Mouse (Mus musculus) cerebellum, adult 8-10 months (tissue): Measurements from ENCODE around the gene Aoah.

ENCODE experiments used
- DNase-seq: peaks from one replicate; pipeline ENCODE4 v3.0.0; 2022

The Aoah gene

DNA sequence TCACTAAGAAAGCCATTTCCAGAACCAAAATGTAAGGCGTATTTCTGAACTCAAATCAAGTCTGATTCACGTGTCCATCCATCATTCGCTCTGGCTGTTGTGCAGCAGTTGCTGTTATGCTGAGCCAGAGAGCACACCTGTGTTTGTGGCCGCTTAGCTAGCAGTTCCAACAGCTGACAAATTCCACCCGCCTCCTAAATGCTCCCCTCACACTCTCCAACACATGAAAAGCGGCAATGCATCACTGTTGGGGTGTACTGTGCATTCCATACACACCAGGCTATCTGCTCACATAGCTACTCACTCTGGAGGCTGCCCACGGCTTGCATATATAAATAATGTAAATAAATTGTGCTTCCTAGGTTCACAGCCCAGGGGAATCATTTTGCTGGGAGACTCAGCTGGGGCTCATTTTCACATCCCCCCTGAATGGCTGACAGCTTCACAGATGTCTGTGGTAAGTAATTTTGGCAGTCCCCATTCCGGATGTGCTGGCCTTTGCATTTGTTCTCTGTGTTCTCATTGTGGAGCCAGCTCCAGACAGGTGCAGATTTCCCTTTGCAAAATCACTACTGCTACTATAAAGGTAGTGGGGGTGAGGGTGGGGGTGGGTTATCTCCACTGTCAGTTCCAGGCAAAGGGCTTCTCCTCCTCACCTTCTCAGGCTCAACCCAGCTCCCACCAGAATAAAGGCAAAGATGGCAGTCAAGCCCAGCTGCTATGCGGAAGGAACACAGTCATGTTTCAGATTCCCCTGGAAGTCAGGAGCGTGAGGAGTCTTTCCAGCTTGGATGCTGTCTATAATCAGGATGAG, 123.0 kb downstream of the Aoah start:
- DNase-seq: no peak

DNA sequence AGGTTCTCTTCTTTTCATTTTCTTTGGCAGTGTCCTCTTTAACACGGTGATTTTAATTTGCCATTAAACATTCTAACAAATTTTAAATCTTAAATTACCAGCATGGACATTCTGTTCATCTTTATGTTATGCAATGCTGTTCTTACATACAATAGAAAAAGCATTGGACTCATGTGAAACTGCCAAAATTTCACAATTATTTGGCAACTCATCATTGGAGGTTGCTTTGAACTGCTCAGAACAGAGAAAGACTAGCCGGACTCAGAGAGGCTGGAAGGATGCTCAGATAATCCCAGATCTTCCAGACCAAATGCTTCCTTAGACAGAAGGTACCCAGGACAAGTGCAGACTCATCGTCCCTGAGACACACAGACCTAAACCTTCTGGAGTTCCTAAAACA, 126.5 kb downstream of the Aoah start:
- DNase-seq: no peak

DNA sequence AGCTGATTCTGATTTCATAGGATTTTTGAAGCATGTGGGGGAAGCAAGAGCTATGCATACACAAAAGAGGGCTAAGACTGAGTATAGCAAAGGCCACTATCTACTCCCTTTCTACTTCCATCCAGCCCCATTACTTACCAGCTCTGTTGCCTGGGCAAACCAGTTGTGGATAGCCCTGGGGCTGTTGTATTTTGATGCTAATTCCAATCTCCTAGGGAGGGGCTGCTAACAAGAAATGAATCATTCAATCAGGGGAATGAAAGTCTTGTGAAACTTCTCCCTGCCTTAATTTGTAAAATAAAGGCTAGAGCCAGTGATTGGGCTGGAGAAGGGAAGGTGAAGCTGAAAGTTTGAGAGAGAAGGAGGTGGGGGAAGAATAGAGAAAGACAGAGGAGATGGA, 142.1 kb downstream of the Aoah start:
- DNase-seq: no peak

DNA sequence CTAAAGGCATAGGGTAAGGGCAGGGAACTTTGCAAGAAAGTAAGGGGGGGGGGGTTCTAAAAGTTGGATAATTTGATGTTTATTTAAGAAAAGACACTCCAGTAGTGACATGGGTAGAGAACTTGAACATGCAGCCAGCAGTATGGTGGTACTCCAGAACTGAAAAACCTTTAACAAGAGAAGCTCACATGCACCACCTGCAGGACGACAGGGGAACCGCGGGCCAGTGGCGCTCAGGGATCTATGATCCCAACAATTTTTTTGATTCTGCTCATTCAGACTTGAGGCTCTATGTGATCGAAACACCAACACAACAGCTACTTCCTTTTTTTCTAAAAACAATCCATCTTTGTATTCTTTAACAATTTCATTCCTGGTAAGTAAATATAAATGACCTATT, 143.5 kb downstream of the Aoah start:
- DNase-seq: peak; percentile 68

DNA sequence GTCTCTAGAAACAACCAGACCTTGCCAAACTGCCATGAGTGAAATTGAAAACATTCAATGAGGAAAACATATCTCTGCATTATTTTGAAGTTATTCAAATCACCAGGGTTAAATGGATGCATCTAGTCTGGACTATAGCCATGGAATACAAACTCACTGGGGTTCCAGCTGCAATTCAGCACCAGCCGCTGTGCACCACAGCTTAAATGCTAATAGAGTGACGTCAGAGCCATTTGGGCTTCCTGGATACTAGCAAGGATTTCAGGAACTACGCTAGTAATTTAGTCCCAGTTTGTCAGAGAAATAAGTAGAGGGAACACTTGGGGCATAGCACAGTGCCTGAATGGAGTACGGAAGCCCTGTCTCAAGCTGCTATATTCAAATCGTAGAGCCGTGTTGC, 145.2 kb downstream of the Aoah start:
- no peak for DNase-seq

DNA sequence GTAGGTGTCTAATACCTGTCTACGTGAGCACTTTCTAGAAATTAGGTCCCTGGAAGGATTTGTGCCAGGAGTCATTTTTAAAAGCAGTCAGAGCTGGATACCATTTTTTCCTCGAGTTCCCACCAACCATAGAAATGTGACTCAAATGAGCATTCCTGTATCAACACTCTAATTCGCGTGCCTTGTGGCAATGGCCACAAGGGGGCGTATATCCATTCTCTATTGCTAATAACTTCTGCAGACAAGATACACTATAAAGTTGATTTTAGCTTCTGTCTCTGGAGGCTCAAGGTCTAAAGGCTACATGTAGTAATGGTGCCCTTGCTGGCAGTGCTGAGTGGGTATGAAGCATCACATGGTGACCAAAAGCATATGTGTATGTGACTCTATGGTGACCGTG, 146.5 kb downstream of the Aoah start:
- DNase-seq: peak; percentile 10

DNA sequence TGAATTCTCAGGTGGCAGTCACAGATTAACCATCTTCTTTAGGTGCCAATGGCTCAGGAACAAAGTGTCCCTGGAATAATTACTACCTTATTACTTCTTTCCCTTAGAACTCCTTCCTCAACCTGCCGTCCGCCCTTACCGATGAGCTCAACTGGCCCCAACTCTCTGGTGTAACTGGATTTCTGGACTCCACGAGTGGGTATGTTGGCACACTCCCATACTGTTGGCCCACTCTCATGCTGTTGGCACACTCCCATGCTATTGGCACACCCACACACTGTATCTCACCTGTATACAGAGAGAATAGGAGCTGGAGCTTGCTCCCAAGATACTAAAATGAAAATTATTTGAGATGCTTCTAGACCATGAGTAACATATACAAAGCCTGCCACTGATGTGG, 147.8 kb downstream of the Aoah start:
- no peak for DNase-seq

DNA sequence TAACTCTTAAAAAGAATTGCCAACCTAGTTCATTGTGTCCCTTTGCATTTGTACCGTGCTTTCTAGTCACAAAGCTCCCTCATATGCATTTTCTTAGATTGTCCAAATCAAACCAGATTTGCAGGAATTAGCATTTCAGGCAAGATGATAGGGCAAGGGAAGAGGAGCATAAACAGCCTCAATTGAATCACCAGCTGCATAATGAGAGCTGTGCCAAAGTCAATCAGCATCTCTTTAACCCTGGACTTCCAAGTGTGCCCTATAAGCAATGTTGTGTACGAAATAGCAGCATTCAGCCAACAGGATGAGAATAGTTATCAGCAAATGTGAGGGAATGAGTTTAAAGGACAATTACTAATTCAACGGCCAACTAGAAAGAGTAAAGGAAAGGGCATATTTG, 169.2 kb downstream of the Aoah start:
- DNase-seq: no peak

DNA sequence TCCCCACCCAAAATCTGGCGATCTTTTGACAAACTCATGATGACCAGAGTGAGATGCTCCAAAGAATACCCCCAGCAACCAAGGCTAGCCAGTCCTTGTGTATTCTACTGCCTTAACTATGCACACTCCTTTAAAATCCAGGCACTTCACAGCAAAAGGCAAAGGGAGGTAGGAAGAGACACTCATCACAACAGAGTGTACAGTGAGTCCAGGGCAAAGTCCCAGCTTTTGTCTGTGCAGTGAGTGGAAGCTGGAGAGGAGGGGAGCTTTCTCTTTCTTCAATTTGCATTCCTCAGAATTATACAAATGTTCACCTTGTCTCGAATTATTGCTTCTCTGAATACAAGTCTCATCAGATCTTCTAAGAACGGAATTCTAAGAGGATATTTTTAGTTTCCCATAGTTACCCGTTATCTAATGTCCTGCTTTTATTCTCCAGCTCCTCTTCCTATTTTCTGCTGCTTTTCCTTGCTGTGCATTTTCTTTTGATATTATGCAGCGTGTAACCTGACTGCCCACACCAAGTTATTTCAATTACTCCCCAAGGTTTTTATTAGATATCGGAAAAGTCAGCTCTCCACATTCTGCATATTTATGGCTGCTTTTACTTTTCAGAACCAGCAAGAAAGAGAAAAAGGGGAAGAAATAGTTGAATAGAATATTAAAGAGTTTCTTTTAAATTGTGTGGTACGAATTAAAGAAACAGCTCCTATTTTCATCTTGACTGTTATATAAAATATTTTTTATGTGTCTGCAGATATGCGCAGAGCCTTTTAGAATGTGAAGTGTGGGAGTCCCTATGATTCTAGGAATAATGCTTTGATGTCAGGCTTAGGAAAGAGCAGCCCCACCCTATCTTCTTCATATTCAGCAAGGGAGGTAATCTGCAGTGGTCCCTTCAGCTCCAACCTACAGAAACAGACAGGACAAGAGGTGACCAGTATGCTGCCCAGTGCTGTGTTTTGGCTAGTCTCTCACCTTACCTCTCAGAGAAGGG, 187.6 kb downstream of the Aoah start:
- no peak for DNase-seq

DNA sequence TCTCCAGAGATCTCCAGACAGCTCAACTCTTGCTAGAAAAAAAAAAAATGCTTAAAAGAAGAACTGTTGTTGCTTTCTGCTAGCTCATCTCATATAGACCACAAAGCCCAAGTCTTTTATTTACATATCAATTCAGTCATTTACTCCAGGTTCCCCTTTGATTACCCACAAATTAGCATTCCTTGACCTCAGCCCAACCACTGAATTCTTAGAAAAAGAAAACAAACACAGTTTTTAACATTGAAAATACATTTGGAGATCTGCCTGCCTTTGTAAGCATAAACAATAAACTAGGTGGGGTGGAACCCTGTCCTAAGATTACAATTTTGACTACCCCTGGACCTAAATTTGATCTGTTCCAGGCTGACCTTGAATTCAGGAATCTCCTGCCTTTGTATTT, 191.6 kb downstream of the Aoah start:
- DNase-seq: no peak

DNA sequence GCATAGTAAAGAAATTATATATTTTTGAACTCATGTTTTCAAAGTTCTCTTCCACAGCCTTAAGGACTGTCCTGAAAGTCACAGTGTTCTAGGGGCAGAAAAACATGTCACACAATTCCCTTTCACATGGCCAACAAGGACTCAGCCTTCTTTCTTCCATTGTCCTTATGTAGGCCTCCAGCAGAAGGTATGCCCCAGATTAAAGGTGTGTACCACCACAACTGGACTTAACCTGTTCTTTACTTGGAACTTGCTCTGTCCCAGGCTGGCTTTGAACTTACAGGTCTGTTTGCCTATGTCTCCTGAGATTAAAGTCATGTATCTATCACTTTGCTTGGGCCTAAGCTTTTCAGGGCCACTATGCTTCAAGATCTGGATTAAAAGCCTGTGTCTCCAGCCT, 192.0 kb downstream of the Aoah start:
- no peak for DNase-seq

DNA sequence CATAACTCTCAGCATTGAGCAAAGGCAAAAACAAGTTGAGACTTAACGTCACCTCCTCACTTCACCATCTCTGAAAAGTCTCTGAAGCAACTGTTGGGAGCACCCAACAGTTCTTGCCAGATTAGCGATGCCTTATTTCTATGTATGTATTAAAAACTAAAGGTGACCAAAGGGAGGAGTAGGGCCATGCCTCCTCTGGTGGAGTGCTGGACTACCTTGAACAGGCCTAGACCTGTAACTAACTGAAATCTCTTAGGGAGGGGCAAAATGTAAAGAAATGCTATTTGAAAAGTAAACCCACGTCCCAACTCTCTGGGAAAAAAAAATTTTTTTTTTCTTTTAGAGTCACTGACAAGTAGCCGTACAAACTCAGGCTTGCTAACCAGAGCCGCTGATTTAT, 211.3 kb downstream of the Aoah start:
- DNase-seq: no peak

DNA sequence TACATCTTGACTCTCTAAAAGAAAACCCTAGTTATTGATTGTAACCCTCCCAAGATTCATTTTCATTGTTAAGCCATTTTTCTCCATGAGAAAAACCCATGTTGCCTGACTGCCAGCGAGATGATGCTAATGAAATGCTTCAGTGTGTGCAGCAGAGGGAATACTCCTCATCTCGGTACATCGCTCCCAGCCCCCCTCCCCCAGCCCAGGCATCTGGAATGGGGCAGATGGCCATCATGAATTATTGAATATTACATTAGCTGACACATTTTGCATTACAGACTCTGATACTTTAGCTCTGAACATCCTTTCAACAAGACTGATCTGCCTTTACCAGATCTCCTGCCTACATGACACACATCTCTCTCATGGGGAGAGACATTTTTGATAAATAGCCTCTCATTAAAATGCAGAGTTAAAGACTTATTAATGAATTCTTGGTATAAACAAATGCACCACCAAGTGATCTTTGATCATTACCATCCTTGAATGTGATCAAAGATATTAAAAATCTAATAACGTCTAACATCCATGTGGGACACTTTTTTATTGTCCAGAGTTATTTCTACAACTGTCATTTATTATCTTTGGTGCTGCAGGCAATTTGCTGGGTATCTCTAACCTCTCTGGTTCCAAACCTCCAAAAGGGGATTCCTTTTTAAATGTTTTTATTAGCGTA, 211.9 kb downstream of the Aoah start:
- DNase-seq: no peak

DNA sequence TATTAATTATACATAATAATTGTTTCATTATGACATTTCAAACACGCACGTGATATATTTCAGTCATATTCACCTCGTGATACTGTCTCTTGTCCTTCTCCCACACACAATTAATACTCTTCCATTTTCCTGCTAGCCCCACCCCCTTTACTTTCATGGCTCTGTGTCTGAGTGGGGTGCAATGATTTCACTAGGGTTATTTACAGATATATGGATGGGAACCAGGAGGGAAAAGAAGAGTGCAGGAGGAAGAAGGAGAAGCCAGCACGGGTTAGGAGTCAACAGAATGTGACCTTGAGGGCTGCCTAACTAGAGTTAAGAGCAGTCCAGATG, 212.4 kb downstream of the Aoah start:
- DNase-seq: no peak

DNA sequence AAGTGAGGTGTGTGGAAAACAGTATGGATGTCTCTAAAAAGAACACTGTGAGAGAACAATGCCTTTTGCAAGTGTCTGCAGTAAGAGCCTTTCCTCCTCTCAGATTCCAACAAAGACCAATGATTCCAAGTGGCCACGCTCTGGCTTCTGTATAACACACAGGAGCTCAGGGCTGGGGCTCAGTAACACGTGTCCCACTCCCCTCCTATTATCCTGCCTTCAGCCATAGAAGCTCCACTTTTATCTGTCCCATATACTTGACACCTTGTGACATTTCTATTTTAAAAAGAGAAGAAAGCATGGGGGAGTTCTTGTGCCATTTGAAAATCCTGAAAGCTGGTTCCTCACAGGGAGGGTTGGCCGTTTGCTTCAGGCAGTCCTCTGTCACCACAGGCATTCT, 219.7 kb downstream of the Aoah start:
- no peak for DNase-seq

DNA sequence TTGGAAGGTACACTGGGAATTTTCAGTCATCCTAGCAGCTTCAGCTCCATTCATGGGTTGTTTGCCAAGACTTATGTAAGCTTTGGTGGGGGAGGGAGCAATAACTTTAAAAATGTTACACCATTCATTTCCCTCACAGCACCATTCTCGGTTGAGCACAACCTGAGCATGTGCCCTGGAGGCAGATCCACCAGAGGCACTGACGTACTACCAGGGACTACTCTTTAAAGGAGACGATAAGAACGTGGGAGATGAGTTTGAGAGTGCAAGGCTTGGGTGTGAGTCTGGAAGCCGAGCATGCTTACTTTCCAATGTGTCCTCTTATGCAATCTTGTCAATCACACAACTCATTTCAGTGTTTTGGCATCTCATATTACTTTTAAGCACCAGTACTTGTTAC, 230.9 kb downstream of the Aoah start:
- DNase-seq: no peak

DNA sequence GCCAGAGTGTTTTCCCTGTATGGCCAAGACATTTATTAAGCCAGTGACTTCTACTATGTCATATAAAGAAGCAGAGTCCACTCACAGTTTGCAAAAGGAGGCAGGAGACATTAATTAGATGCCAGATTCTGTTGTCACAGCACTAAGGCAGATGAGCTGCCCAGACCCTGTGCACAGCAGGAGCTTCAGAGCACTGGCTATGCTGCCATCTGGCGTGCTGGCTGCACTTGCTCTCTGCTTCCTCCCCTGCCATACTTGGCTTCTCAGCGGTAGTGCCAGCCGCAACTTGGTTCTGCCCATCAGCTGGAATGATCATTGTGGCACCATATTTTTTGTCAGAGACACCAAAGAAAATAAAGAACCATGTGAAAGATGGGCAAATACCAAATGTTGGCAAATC, 239.3 kb downstream of the Aoah start:
- peak; percentile 78 for DNase-seq

DNA sequence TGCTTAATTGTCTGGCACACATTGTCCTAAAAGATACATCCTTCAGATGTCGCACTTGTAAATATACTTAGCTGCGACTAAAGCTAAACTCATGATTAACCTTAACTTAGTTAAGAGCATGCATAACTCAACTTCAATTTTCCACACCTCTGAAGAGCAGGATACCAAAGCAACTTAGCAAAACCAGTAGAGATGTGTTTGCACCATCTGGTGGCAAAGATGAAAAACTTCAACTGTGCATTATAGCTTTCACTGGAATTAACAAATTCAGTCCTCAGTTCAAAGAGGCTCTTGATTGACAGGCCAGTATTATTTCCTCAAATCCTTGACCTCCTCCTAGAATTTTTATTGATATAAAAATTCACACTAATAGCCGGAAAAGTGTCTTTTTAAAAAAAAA, 241.1 kb downstream of the Aoah start:
- no peak for DNase-seq

DNA sequence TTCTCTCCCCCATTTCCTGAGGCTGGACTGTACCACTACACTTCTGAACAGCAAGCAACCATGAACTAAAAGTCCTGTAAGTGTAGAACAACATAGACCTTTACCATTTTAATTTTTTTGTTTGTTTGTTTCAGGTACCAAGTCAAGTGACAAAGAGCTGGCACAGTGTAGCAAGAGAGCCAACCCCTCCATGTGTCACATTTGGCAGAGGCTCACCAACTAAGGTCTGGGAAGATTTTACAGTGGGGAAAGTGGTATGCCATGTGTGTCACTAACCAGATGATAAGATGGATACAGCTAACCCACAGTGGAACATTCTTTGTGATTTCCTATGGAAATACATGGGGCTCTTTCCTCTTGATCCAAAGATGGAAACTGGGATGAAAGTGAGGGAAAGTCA, 242.1 kb downstream of the Aoah start:
- DNase-seq: peak; percentile 28

DNA sequence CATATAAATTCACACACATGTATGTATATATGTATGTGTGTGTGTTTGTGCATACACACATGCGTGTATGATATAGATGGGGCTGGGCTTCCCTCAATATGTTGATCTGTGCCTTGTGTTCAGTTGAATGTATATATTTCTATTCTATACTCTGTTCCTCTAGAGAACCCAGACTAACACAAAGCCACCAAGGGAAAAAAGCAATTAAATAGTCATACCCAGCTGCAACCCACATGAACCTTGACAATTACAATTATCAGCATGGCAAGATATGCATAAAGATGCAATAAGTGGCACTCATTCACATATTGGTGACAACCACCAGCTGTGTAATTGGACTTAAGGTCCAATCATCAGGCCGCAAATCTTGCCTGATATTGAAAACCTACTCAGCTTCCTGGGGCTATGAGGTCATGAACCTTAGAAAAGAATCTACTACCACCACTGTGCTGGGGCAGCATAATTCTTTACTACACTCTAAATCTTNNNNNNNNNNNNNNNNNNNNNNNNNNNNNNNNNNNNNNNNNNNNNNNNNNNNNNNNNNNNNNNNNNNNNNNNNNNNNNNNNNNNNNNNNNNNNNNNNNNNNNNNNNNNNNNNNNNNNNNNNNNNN, 246.8 kb downstream of the Aoah start:
- DNase-seq: no peak

DNA sequence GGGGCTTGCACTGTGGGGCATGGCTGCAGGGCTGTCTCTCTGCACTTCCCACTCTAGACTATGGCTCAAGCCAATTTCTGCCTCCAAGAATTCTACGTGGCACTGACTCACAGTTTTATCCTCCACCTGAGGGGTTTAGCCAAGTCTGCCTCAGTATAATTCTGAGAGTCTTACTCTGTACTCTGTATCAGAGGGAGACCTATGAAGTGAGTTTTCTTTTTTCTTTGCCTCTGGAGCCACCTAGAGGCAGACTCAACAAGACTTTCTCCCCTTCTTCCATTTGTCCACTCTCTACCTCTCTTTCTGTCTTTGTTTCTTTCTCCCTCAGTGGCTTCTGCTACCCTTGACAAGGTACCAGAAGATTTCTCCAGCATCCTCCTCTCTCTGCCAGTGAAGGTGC, 256.2 kb downstream of the Aoah start:
- DNase-seq: no peak

DNA sequence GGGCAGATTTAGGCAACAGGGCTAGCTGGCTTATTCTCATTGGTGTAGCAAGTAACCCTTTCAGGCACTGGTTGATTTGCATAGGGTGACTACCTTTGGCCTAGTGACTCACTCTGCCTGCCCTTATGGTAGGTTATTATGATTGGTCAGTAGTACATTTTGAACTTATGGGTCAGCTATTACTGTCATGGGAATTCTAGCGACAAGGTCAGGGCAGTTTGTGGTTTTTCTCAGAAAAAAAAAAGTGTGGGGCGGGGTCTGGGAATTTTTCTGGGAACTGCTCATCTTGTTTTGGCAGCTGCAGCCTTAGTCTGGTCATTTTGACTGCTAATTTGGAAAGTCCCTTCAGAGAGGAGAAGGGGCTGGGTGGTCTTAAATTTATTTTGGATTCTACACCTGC, 272.1 kb downstream of the Aoah start:
- DNase-seq: no peak

DNA sequence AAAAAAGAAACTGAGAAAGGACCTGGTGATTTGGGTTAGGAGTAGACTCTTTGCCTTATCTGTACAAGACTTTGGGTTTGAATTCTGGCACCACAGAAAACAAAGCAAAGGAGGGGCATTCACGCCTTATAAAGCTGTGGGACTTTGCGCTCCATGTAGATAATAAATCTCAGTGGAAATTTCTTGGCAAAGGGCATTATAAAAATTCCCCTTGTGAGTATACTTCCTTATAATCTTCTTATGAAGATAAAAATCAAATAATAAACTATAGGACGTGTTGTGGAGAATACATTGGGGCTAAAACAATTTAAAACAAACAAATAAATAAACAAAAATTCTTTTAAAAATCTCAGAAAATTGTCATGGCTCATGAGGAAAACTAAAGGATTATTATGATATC, 280.9 kb downstream of the Aoah start, which contains the start of gene Olfr1370:
Olfr1370 (minus strand) TSS at position 101 of the 400 bp plus-strand sequence.
- no peak for DNase-seq
